Mouse (Mus musculus) ovary, postnatal 14 days (tissue): ENCODE data around the gene Rnf115.
"Not testable (repeated sequence)": the region's sequence is repeated elsewhere in the genome, so short reads cannot be mapped to it uniquely, and the experiment has no call there.

ENCODE experiments used
- DNase-seq: peaks from one replicate; pipeline ENCODE4 v3.0.0; 2022; ENCODE audit warnings: low spot score

Rnf115 gene

GRCm38 (mm10) chr3:96727343-96727827 is at the start of gene Rnf115, which contains the start of gene Polr3c:
TSS of gene Rnf115 (plus strand) at chr3:96727664.
TSS of gene Polr3c (minus strand) at chr3:96727628.
- DNase-seq: peak; percentile 92

DNA sequence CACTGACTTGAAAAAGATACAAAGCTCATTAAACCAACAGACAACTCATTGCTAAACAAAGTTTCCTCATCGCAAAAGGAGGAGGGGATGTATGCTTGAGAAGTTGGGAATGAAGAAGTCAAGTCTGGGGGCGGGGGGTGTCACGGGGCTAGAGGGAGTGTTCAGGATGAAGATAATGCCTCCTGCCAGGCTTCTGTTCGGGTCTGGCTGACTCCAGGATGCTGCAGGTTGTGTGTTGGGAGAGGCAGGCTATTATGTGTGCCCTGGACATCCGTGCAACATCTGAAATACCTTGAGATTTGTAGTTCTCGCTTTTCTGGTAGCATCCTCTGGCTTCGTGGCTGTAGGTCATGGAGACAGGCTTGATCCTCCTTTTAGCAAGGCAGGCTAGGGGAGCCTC is 49.0 kb upstream of the Rnf115 start:
- DNase-seq: no peak

- DNase-seq: no peak
Measured at GRCm38 (mm10) chr3:96679159-96679674, 48.2 kb upstream of the Rnf115 start.

DNA sequence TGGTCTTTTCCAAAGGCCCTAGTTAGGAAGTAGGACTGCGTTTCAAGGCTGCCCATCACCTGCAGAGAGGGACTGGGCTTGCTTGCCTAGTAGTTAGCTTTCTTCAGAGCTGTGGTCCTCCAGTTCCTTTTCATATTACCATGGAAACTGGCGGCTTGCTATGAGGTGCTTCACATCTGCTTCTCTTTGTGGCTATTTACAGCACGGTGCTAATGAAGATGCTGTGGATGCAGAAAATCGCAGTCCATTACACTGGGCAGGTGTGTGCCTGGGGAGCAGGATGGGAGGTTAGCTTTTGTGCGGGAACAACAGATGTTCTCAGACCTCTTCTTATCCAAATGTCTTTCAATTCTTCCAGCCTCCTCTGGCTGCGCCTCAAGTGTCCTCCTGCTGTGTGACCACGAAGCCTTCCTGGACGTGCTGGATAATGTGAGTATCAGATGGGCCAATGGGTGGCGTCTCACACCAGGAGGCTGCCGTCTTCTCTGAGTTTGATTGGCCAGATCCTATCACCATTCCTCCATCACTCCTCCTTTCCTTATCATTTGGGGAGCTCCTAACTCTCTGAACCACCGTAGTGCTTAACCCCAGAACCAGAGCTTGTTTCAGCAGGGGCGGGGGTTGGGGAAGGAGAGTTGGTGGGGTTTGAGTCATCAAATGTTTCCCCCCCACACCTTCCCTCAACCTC is 47.1 kb upstream of the Rnf115 start:
- no peak for DNase-seq

- DNase-seq: no peak
Measured at GRCm38 (mm10) chr3:96683496-96683895, 44.0 kb upstream of the Rnf115 start.

- DNase-seq: no peak
Measured at GRCm38 (mm10) chr3:96684151-96684821, 43.2 kb upstream of the Rnf115 start.

DNA sequence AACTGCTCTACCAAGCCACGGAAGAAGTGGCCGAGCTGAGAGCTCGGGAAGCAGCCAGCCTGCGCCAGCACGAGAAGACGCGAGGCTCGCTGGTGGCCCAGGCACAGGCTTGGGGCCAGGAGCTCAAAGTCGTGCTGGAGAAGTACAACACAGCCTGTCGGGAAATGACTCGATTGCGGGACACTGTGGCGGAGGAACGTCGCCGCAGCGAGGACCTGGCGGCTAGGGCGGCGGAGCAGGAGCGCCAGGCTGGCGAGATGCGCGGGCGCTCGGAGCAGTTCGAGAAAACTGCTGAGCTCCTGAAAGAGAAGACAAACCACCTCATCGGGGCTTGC is 42.7 kb upstream of the Rnf115 start:
- no peak for DNase-seq

GRCm38 (mm10) chr3:96686057-96686456 is 41.4 kb upstream of the Rnf115 start:
- DNase-seq: not testable (repeated sequence)

DNA sequence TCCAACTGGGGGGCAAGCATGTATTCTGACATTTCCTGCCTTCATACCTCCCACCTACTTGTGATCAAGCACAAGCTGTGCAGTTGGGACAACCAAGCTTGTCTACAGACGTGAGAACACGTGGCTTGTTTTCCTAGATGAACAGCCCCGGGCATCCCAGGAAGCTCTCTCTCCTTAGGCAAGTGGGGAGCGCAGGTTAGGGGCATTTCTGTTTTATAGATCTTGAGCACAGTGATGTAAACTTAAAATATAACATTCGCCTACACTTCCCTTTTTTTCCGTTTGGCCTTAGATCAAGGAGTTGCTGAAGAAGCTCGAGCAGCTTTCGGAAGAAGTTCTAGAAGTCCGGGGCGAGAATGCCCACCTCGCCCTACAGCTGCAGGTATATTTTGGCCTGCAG is 38.6 kb upstream of the Rnf115 start:
- DNase-seq: no peak

DNA sequence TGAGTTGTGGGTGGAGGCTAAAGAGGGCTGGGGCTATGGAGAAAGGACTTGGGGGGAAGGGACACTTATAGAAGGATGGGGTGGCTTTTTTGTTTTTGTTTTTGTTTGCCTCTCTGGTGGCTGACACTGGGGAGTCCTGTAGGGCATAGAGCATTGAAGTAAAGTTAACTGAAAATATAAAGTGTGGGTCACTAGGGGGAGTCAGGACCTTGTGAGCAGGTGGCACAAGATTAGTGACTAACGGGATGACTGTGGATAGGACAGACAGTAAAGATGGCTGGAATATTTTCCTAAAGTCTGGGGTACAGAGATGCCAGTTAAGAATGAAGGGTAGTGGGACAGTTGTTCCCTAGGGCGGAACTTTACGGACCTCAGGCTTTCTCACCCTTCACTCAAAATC is 37.2 kb upstream of the Rnf115 start:
- no peak for DNase-seq

DNA sequence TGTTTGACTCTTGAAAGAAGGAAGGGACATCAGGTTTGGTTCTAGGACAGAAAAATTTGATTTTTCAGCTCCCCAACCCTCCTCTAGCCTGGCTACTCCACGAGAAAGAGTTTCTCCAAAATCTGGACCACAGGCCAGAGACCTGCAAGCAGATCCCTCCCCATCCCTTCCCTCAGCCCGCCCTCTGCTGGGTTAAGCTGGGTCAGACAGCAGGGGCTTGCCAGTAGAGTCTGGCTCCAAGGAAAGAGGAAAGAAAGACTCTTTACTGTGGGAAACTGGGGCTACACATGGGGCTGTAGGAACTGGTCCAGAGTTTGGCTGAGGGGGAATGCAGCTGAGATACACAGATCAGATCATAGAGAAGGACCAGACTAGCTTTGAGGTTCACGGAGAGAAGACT is 35.0 kb upstream of the Rnf115 start:
- peak; percentile 46 for DNase-seq

DNA sequence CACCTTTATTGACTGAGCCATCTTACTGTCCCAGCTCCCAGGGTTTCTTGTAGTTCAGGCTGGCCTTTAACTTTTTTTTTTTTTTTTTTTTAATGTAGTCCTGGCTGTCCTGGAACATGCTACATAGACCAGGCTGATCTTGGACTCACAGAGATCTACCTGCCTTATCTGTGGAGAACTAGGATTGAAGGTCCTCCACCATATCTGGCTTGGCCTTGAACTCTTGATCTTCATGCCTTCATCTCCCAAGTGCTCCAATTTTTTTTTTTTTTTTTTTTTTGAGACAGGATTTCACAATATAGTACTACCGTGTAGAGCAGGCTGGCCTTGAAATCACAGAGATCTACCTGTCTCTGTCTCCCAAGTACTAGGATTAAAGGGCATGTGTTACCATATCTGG is 33.9 kb upstream of the Rnf115 start:
- DNase-seq: no peak

DNA sequence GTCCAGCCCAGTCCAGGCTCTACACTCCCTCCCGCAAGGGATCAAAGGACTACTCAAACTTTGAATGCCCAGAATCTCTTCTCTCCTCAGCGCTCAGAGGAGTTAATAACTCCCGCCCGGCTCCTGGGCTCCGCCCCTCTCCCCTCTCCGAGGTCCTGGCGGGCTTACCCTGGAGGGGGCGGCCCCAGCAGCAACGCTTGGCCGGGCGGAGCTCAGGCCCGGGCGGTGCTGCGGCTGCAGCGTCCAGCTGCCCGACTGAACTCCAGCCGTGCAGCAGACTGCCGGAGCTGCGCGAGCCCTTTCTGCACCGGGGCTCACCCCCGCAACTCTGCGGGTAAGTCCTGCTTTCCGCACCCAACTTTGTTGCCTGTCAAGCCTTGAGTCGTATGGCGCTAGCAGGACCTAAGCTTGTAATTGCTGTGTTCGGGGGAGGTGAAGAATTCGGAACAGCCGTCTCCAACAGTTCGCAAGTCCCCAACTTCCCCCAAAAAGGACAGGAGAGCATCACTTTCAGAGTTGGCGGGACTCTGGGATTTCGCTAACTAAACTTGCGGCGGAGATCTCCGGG is 31.2 kb upstream of the Rnf115 start, which contains the start of gene Pias3:
Pias3 (plus strand) TSS at position 187 of the 568 bp plus-strand sequence.
- peak; percentile 78 for DNase-seq

DNA sequence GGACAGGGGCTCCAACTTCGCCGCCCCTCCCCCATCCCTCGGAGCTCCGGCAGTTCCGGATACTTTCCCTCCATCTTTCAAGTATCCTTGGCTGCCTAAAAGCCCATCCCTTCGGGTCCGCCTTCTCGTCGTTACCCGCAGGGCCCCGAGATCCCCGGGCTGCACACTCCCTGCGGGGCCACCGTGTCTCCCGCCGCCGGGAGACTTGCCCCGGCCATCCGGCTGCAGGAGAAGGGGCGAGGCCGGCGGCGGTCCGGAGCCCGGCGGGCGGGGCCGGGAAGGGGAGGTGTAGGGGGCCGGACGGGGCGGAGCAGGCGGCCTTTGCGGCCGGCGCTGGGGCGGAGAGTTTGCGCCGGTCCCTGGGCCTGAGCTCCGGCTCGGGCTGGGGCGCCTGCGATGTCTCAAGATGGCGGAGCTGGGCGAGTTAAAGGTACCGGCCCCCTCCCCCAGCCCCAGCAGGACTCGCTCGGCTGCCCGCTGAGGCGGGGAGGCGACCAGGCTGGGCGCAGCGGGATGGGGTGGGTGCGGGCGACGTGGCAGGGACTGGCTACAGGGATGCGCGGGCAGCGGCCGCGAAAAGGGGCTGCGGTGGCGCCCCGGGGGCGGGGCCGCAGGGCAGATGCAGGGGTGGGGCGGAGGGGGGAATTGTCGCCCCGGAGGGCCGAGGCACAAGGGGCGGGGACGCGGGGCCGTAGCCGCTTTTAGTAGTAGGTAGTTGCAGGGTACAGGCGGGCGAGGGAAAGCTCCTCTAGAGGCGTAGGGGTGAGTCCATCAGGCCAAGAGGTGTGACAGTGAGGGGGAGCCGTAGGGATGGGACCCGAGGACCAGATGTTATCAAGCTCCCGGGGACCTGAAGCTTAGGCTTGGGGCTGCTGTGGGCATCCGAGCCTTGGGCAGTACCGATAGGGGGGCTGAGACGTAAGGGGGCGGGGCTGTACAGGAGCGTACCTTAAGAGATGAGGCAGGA is 30.4 kb upstream of the Rnf115 start:
- peak; percentile 84 for DNase-seq

DNA sequence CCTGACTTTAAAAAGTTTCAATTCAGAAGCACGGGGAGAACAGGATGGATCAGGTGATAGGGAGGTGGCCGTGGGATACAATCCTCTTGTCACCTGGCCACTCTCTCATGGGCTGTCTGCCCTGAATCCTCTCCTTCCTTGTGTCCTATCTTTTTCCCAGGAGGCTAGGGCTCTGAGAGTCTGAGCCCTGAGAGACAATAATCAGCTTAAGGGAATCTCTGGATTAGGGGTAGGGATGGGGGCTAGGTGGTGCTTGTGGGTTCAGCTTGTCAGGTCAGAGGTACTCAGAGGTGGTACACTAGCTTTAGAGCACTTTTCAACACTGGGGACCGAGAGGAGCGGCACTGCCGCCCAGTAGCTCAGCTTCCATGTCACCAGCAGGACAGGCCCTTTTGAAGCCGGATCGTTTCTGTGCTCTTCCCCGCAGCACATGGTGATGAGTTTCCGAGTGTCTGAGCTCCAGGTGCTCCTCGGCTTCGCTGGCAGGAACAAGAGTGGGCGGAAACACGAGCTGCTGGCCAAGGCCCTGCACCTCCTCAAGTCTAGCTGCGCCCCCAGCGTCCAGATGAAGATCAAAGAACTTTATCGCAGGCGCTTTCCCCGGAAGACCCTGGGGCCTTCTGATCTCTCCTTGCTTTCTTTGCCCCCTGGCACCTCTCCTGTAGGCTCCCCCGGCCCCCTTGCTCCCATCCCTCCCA is 28.3 kb upstream of the Rnf115 start:
- no peak for DNase-seq

GRCm38 (mm10) chr3:96700376-96700775 is 27.1 kb upstream of the Rnf115 start:
- no peak for DNase-seq

DNA sequence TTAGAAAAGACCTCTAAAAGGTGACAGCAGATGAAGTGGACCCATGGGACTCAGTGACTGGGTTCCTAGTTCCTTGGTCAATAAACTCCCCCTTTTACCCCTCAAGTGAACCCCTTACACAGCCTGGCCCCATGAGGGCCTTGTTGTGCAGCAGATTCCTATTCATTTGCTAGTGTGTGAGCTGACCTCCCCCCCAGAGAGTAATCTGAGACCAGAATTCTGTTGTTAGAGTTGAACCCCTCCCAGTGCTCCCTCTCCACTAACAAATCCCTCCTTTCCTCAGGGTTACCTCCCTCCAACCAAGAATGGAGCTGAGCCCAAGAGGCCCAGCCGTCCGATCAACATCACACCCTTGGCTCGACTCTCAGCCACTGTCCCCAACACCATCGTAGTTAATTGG is 26.5 kb upstream of the Rnf115 start:
- DNase-seq: no peak

DNA sequence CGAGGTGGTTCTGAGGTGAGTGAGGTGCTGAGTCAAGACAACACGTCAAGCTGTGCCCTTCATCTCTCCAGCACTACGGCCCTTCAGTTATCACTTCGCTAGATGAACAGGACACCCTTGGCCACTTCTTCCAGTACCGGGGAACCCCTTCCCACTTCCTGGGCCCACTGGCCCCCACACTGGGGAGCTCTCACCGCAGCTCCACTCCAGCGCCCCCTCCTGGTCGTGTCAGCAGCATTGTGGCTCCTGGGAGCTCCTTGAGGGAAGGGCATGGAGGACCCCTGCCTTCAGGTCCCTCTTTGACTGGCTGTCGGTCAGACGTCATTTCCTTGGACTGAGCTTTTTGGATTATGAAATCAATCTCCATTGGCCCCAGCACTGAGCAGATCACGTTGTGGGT is 22.7 kb upstream of the Rnf115 start:
- DNase-seq: no peak

DNA sequence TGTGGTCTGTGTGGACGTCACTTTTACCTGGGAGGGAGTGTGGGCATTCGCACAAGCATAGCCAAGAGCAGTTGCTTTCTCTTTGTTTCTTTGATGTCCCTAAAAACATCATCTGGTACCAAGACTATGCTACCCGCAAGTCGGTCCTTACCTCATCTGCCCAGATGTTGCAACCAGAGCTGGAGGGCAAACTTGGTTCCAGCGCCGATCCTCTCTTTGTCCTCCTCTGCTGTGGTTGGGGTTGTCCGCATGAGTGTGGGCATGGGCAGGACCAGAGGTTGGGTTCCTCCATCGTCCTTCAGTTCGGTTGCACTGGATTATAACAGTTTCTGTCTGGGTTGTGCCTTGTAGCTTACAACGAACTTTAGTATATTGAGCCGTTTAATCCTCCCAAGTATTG is 21.2 kb upstream of the Rnf115 start:
- DNase-seq: no peak

DNA sequence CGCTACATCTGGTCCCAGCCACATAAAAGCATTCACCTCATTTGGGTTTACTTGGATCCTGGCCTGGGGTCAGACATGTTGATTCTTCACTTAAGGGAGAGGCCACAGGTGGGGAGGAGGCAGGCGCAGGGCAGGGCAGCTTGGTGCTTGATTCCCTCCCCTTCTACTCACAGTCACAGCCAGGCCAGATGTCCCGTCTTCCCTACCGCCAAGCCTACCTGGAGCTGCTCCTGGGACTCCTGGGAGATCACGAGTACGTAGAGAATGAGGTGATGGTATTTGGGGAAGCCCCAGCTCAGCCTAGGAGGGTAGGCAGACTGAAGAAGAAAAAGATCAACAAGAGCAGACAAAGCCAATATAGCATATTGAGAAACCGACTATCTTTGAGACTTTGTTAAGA is 20.5 kb upstream of the Rnf115 start:
- DNase-seq: no peak
